Mouse (Mus musculus): ENCODE data around the gene Sh2d3c.
A peak's percentile ranks its signal among the peaks of the same experiment; 100 is the strongest.

Gene Sh2d3c

DNA sequence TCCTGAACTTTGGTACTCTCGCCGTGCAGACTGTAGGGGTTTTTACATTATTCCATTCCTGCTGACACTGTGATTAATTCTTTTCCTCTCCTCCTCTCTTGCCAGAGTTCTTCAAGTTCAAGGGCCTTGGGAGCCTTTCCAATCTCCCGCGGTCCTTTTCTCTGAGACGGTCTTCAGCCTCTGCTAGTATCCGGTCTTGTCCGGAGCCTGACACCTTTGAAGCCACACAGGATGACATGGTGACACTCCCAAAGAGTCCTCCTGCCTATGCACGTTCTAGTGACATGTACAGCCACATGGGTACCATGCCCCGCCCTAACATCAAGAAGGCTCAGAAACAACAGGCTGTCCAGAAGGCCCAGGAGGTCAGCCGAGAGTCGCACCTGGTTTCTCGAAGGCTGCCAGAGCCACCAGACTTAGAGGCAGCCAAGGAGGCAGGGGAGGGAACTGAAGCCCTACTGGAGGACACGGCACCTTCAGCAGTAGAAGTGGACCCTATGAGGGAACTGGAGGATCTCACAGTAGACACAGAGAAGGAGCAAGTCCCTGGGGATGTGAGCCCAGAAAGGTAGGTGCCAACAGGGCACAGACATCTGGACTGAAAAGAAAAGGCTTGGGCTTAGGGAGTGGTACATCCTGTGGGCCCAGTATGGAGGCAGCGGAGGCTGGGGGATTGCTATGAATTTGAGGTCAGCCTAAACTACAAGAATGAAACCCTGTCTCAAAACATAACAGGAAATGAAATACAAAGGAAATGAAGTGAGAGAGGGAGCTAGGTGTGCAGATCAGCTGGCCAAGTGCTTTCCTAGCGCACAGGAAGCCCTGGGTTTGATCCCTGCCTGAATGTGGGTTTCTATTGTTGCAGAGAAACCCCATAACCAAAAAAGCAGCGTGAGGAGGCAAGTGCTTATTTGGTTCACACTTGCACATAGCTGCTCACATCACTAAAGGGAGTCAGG is 4.3 kb downstream of the Sh2d3c start:
- no peak for DNase-seq (ENCODE audit: low spot score)

DNA sequence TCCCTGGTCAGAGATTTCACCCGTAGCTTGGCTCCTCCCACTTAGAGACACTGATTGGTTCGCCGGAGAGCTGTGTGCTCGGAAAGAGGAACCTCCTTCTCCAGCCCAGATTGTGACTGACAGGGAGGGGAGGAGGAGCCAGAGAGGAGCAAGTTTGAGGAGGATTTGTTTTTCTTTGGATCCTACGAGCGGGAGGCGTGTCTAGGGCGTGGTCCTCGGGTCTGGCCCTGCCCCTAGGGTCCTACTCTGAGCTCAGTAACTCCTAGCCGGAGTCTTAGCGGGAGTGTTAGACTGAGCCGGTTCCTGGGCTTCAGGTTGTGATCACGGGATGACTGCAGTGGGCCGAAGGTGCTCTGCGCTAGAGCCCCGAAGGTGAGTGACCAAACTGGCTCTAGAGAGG is 6.6 kb downstream of the Sh2d3c start:
- peak; percentile 92 for DNase-seq (ENCODE audit: low spot score)

DNA sequence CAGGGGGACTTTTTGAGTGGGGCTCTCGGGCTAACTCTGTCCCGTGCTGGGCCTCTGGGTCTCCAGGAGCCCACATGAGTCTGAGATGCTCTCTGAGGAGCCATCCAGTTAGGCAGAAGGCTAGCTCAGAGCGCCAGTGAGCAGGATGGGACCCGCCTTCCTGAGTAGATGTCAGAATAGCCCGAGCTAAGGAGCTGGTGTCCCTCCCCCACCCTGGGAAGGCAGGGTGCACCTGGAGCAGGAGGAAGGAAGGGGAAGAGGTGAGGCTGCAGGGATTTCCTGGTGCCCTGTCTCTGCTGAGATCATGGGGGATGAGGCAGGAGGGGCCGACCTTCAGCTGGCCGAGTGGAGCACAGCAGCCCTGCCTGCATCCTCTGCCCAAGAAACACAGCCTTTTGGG is 7.6 kb downstream of the Sh2d3c start:
- no peak for DNase-seq (ENCODE audit: low spot score)

DNA sequence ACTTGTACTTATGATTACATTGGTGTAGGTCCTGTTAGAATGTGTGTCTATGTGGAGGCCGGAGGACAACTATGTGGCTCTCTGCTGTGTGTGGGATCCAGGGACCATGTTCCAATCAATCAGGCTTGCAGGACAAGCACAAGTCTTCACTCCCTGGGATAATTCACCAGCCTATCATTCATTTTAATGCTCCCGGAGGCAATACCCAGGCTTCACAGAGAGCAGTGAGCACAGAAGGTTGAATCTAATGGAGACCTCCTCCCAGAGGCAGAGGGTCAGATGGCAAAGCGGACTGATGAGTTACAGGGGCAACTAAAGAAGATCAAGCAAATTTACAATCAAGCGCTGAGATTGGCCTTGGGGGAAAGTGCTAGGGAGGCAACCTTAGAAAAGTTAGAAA is 8.7 kb downstream of the Sh2d3c start:
- DNase-seq (ENCODE audit: low spot score), result no peak

DNA sequence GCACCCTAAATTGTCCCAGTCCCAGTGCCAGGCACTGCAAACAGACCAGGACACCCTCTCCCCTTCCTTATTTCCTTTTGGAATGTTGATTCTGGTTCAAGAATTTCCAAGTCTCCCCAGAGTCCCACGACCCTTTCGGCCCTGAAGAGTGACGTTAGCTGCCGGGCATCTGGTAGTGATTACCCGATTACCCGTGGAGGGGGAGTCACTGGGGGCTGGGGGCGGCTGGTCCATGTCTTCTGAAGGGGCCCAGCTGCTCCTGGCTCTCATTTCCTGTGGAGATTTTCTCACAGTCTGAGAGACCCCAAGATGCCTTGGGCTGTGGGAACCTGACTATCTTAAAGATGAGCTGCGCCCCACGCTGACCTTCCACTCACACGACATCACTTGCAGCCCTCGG is 10.0 kb downstream of the Sh2d3c start:
- DNase-seq (ENCODE audit: low spot score), result no peak

DNA sequence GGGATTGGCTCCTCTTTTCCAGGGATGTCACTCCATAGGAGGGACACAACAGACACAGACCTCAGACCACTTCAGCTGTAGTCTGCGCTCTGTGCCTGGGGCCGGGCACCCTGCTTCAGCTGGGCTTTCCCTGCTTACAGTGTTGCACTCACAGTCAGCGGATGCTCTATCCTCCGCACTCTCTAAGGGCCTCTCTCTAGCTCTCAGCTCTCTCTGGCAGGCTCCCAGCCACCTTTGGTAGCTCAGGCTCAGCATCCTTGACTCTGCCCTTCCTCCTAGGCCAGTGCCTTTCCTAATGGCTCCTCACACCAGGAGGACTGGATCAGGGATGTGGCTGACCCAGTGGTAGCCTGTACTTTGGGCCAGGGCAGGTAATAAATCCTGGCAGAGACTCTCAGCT is 11.1 kb downstream of the Sh2d3c start:
- DNase-seq (ENCODE audit: low spot score), result no peak

DNA sequence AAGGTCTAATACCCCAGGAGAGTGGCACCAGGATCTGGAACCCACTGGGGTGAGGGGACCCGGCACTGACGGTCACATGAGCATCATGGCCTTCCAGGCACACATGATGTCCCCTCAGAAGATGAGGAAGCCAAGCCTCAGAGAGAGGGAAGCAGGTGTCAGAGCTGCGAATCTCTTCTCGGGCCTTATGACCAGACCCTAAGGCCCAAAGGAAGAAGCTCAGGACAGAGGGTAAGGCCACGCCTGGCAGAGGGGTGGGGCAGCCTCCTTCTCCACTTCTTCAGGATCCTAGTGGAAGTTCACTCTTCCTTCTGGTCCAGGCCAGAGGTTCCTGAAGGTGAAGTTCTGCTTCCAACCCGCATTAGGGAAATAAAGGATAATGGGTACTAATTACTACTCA is 11.8 kb downstream of the Sh2d3c start:
- no peak for DNase-seq (ENCODE audit: low spot score)

DNA sequence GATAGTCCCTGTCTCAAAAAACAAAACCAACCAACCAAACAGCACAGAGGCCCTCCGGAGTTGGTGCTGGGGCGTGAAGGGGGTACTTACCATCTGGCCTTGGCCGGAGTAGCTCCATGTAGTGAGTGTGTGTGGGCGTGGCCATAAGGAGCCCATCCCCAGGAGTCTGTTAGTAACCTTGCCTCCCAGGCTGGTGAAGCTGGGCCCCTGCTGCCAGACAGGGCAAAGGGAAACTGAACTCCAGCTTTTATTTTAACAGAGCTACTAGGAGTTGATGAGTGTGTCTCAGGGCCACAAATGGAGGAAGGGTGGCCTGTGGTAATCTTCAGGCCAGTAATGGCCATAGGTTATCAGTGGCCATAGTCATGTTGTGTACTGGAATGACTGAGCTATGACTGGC is 13.6 kb downstream of the Sh2d3c start:
- no peak for DNase-seq (ENCODE audit: low spot score)

DNA sequence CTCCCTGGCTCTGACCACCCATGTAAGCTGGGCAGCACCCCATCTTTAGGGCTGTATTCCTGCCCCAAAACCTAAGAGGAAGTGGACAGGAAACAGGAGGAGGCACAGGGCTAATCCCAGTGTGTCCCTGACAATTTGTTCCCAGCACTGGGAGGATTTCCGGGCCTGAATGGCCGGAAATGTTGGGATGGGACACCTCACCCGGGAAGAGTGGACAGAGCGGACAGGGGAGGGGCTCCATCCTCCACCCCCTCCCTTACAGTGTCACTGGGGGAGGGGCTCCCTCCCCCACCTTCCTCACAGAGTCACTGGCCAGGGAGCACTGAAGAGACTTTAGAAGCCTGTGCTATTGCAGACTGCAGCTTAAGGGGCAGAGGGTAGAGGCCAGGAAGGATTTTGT is 14.1 kb downstream of the Sh2d3c start:
- DNase-seq (ENCODE audit: low spot score), result no peak

DNA sequence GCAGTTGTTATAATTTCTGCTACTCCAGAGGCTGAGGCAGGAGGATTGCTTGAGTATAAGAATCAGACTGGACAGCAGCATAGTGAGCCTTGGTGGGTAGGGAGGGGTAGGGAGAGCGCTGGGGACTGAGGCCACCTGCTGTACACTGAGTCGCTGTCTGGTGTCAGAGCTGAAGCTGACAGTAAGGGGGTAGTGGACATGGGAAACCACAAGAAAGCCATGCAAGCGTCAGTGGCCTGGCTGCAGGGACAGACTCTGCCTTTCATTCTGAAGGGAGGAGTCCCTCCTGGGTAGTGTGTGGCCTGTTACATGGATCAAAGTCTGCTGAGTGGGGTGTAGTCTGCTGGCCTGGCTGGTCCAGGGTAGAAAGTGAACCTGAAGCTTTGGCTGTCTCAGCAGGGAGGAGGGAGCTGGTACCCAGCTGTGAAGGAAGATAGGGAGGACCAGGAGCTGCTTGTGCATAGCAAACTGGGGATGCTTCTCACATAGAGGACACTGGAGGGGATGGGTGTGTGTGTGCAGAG is 15.5 kb downstream of the Sh2d3c start:
- DNase-seq (ENCODE audit: low spot score), result no peak

DNA sequence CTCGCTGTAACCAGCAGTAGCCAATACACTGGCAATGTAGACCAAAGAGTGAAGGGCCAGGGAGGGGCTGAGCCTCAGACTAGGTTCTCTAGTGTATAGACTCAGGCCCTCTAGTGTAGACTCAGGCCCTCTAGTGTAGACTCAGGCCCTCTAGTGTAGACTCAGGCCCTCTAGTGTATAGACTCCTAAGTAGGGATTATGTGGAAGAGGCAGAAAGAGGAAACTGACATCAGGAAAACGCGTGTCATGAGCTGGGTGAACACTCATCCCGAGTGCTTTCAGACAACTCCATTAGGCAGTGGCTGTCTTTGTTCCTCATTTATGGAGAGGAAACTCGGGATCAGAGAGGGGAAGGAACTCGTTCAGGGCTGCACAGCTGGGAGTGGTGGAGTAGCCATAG is 16.2 kb downstream of the Sh2d3c start:
- DNase-seq (ENCODE audit: low spot score), result no peak

DNA sequence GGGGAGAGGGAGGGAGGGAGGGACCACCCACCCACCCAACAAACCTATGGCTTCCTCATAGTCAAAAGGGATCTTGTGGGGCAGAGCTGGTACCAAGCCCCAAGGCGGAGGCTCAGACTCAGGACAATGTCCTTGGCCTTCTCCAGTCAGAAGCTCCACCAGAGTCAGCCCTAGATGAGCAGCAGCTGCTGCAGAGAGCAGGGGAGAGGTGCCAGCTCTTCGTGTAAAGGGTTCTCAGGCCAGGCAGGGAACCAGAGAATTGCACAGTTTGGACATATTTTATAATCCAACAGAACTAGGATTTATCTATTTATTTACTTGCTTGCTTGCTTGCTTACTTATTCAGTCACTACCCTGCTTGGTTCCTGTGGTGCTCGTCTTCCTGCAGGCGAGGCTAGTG is 18.5 kb downstream of the Sh2d3c start:
- DNase-seq (ENCODE audit: low spot score), result no peak

DNA sequence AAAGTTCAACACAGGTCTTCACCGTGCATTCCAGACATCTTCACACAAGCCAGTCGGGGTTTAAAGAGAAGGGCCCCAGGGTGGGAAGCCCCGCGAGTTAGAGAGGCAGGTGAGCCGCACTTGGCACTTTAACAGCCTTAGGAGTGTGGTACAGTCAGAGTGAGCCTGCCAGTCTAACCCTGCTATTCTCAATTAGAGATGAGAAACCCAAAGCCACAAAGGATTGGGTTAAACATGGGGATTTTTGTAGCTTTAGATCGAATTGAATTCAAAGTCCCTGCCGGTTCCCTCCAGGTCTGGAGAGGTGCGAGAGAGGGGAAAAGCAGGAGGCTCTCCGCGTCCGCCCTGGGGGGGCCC is 20.0 kb downstream of the Sh2d3c start, which contains the start of gene 6330409D20Rik:
TSS of gene 6330409D20Rik (minus strand) at position 101 of the 357 bp plus-strand sequence.
- no peak for DNase-seq (ENCODE audit: low spot score)

DNA sequence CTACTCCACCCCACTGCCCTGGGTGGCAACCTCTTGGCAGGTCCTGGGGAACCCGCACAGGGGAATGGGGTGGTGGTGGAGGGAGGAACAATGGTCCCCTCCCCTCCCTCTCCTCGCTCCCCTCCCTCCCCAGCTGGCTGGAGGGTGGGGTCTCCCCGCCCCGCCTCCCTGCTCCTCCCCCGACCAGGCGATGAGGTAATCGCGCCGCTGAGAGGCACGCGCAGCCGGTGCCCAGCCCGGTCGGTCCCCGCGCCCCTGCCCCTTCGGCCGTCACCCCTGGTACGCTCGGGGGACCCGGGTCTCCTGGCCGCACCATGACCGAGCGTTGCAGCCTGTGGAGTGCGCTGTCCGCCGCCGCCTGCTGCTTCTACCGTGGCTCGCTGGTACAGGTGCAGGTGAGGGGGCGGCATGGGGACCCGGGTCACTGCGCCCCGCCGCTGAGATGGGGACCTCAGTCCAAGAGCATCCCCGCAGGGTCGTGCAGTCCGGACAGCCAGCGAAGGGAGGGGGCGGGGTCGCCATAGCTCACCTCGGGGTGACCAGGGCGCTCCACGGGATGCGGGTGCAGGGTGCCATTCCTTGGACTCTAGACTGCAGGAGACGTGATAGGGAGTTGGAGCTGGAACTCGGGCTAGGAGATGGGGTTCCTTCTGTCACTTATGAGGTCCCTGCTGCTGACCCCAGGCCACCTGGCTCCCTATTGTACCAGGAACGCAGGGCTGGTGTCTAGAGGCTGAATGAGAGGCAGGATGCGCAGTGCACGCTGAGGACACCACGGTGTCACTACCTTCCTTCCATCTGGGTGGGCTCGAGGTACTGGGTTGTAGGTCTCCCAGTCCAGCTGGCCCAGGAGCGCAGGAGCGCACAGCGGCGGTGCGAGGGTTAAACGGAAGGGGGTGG is 20.7 kb downstream of the Sh2d3c start:
- DNase-seq (ENCODE audit: low spot score), result no peak

DNA sequence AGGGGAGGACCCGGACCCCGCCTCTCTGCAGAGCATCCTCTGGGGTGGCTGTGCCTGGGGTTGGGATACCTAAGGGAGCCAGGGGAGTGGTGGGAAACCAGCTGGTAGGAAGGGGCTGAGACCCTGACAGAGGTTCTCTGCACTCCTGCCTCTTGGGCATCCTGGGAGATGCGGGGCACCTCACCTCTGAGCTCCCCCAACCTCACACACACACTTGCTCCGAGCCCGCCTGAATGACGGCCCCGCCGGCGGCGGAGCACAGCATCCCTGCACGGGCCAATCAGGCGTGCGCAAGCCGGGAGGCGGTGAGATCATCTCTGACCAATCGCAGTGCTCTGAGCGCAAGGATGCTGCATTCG is 21.3 kb downstream of the Sh2d3c start:
- DNase-seq (ENCODE audit: low spot score), result no peak

DNA sequence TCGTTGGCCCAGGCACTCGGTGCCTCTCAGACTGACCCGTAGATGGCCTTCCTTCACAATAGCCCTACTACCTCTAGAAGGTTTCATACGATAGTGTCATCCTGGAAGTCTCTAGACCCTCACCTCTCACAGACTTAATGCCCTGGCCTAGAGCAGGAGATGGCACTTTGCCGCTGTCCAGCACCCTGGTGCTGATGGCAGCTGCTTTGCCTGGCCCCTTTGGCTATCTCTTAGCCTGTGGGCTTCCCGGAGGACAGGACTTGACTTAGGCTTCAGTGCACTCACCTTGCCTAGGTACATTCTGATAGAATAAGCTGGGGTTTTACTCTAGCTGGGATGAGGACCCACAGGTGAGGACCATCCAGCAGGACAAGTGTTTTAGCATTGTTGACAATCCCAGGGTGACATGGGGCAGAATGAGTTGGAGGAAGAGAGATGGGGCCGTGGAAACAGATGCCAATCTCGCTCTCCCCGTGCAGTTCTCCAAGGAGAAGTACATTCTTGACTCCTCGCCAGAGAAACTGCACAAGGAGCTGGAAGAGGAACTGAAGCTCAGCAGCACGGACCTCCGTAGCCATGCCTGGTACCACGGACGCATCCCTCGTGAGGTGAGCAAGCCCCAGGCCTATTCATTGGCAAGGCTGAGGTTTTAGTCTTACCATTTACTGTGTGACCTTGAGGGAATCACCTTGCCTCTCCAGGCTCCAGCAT is 23.6 kb downstream of the Sh2d3c start:
- no peak for DNase-seq (ENCODE audit: low spot score)

DNA sequence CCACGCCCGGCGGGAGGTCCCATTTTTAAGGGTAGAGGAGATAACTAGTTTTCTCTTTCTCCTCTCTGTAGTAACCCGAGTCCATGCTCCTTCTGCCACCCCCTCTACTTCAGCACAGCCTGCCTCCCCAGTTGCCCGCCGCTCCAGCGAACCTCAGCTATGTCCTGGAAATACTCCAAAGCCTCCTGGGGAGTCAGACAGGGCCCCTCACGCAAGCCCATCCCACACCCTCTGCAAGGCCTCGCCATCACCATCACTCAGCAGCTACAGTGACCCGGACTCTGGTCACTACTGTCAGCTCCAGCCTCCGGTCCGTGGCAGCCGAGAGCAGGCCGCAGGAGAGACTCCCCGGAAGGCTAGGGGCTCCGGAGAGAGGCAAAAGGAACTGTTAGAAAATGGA is 28.2 kb downstream of the Sh2d3c start:
- DNase-seq (ENCODE audit: low spot score), result no peak

DNA sequence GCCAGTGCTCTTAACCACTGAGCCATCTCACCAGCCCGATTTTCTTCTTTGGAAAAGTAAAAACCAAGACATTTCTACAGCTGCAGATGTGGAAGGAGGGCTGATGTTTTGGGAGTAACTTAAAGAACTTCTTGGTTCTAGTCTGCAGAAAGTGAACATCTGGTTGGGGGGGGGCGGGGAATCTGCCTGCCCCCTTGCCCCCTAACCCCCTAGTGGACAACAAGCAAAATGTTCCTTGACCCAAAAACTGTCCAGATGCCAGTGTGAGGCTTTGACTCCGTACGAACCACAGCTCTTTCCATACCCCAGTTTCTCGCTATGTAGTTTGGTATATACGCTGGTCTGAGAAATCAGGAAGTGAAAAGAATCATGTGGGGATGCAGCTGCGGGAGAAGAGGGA is 29.3 kb downstream of the Sh2d3c start:
- no peak for DNase-seq (ENCODE audit: low spot score)

DNA sequence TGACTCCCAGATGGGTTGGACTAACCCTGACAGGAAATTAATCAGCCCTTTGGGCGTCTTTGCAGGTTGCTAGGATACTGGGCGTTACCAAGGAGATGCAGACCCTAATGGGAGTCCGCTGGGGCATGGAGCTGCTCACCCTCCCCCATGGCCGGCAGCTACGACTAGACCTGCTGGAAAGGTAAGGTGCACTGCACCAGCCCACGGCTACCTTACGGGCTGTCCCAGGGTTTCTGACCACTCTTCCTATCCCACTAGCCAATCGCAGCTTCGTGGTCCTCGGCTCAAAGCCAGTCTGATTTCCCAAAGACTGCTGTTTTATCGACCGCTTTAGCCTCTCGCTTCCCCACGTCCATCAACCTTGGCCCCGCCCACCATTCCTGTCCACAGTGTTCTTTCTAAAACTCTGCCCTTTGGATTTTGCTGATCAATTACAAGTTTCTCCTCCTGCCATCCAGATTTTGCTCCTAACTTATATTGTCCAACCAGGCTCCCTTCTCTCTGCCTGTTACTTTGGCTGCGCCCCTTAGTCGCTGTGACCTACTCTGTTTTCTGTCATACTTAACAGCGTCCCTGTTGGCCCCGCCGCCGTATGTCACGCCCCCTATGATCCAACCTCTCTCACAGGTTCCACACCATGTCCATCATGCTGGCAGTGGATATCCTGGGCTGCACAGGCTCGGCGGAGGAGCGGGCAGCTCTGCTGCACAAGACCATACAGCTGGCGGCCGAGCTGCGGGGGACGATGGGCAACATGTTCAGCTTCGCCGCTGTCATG is 30.2 kb downstream of the Sh2d3c start:
- DNase-seq (ENCODE audit: low spot score), result peak; percentile 48

DNA sequence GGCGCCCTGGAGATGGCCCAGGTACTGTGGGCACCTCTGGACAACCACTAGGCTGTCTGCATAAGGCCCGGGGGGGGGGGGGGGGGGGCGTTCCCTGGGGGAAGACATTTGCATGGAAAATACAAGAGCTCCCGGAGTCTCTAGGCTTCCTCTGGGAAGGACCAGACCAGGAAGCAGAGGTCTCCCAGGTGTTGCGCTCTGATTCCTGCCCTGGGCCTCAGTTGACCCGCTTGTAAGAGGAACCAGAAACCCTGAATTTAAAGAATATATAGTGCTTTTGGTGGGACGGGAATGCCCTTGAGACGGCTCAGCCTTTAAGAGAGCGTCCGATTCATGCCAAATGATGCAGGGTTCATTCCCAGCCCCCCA is 30.8 kb downstream of the Sh2d3c start:
- DNase-seq (ENCODE audit: low spot score), result no peak

DNA sequence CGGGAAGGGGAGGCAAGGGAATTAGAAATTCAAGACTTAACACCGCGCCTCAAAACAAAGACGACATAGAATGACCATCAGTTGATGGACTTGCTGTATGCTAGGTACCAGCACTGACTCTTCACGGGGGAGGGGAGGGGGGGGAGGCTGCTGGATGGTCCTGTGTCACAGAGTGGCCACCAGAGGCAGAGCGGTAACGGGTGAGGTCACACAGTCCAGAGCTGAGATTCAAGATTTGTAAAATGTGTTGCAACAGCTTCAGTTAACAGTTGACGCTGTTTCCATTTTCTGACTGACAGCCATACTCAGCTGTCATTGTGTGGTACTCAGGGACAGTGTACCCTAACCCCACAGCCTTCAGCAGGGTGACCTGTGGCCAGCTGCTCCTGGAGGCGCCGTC is 31.3 kb downstream of the Sh2d3c start:
- no peak for DNase-seq (ENCODE audit: low spot score)

DNA sequence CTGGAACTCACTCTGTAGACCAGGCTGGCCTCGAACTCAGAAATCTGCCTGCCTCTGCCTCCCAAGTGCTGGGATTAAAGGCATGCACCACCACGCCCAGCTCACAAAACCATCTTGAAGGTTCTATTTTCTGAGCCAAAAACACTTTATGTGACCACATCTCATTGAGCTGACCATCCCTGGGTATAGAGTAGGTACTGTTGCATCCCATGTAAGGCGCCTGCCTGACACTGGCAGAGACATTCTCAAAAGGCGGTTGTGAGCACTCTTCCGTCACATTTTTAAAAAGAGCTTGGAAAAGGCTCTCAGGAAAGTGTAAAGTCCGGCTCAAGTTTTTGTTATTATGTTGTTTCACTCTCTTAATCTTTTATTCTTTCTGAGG is 35.8 kb downstream of the Sh2d3c start:
- DNase-seq (ENCODE audit: low spot score), result no peak

All from ovary, adult 18-20 months (tissue).